Comparison of ENCODE assay signal across 8 mouse cellular contexts in the genomic region with DNA sequence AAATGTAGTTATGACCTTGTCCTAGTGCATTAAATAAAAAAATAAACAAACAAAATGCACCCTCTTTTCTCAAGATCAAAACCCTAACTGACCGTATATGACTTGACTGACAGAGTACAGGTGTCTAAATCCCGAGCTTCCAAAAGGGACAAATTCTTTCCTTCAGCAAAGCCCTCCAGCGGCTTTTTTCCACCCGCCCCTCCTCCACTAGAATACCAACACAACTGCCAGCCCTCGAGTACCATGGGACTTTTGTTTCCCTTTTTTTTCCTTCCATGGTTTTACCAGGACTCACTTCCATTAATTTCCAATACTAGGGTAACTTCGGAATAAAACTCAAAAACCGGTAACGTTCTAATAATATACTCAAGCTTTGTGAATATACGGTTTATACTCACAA. TPM values are rescaled to one million over a fixed set of nuclear protein-coding genes. Genes with fewer than 3 reads are reported as not detected.
DNase-seq lines count a peak whose midpoint lies in the region; ATAC-seq lines count a peak whose summit lies in the region.

No protein-coding gene starts in this region.

- no peaks in the 10 kb centered on the region for H3K9me3 ChIP-seq in embryonic facial prominence, embryonic 15.5 days (replicated peaks)
- no peaks in the 10 kb centered on the region for H3K9me3 ChIP-seq in intestine, embryonic 15.5 days

- H3K27ac ChIP-seq in embryonic facial prominence, embryonic 15.5 days (replicated peaks) = no peak overlapping the region
- H3K27ac ChIP-seq in intestine, embryonic 15.5 days = no peak overlapping the region
- H3K27ac ChIP-seq in macrophage = 0 out of 2 replicates have a peak overlapping the region, but pooled peaks have one; percentile 48

- ATAC-seq in embryonic facial prominence, embryonic 15.5 days (ENCODE audit: insufficient number of reproducible peaks, low FRiP score, low TSS enrichment, low read depth) = no peak
- ATAC-seq in intestine, embryonic 15.5 days = no peak
- no peak for ATAC-seq in erythroid progenitor cell, adult 5-6 weeks (replicated peaks; ENCODE audit: low FRiP score, poor library complexity, severe bottlenecking)

- H3K4me2 ChIP-seq in embryonic facial prominence, embryonic 15.5 days (replicated peaks) = peak overlapping the region; percentile 49
- H3K4me2 ChIP-seq in intestine, embryonic 15.5 days (replicated peaks) = peak overlapping the region; percentile 61

- peak overlapping the region; percentile 99; the same call in 1 of the 2 replicates for H3K9ac ChIP-seq in embryonic facial prominence, embryonic 15.5 days
- H3K9ac ChIP-seq in intestine, embryonic 15.5 days = peak overlapping the region; percentile 100

- no peaks in the 10 kb centered on the region for H3K27me3 ChIP-seq in embryonic facial prominence, embryonic 15.5 days
- no peaks in the 10 kb centered on the region for H3K27me3 ChIP-seq in intestine, embryonic 15.5 days (replicated peaks)

- peak; percentile 7 to 42 for DNase-seq in lung, adult 18-20 months
- DNase-seq in lung, postnatal 4 days = no peak
- no peak for DNase-seq in right cerebral cortex, postnatal 14 days
- no peak for DNase-seq in spleen, adult 12 weeks (ENCODE audit: low spot score)

- no peaks in the 10 kb centered on the region for H3K36me3 ChIP-seq in embryonic facial prominence, embryonic 15.5 days
- no peaks in the 10 kb centered on the region for H3K36me3 ChIP-seq in intestine, embryonic 15.5 days
- H3K36me3 ChIP-seq in macrophage (ENCODE audit: inconsistent target) = no peaks in the 10 kb centered on the region

- peak overlapping the region; percentile 89 for H3K4me3 ChIP-seq in embryonic facial prominence, embryonic 15.5 days (replicated peaks)
- H3K4me3 ChIP-seq in intestine, embryonic 15.5 days (replicated peaks) = peak overlapping the region; percentile 82
- peak overlapping the region; percentile 77 for H3K4me3 ChIP-seq in macrophage (ENCODE audit: inconsistent target)

- H3K79me2 ChIP-seq in macrophage (ENCODE audit: inconsistent target) = peaks cover 60% of the 10 kb centered on the region

- peaks cover 10% of the 10 kb centered on the region; the same call in 1 of the 2 replicates for H3K4me1 ChIP-seq in embryonic facial prominence, embryonic 15.5 days
- H3K4me1 ChIP-seq in intestine, embryonic 15.5 days (replicated peaks) = peaks cover 19% of the 10 kb centered on the region; the same call in 1 of the 2 replicates

- 0% methylated on average over 9 of the region's 9 CpGs for WGBS in embryonic facial prominence, embryonic 15.5 days
- under 1% methylated on average over 9 of the region's 9 CpGs for WGBS in intestine, embryonic 15.5 days
- 5% methylated on average over 9 of the region's 9 CpGs for WGBS in macrophage (ENCODE audit: missing documents)

RNA-seq across cellular contexts. Expression of a gene that starts 1.4 kb away (rescaled TPM):
- 99.6 and 104 TPM in 2 replicates for polyA plus RNA-seq in embryonic facial prominence, embryonic 15.5 days (2015; fragmentation: Nextera tagmentation; extraction: Ambion mirVana)
- 81.4 and 82.9 TPM in 2 replicates for polyA plus RNA-seq in intestine, embryonic 15.5 days (2015; fragmentation: Nextera tagmentation; extraction: Ambion mirVana)
- 100 to 1,000 TPM; 226 to 536 (median 306) TPM for total RNA-seq in macrophage (2018; cell fraction: chromatin; rRNA removed)
- 10 to 100 TPM; 27.4 to 80.5 (median 43.0) TPM for total RNA-seq in macrophage (2018; cell fraction: cytosol; rRNA removed)
- 100 to 1,000 TPM; 175 to 729 (median 290) TPM for total RNA-seq in macrophage (2018; cell fraction: nucleus; rRNA removed)
- polyA plus RNA-seq in macrophage (2018) = 54.9 to 74.0 TPM (median 70.4 TPM) in 3 replicates
- total RNA-seq in erythroid progenitor cell, adult 5-6 weeks (2015; ENCODE audit: low replicate concordance) = 176 and 196 TPM in 2 replicates
- 116 and 133 TPM in 2 replicates for total RNA-seq in erythroid progenitor cell, adult 5-6 weeks (2017; ENCODE audit: low replicate concordance)

RNA-seq across cellular contexts. Expression of a gene that starts 47.7 kb away (rescaled TPM):
- 46.1 and 48.8 TPM in 2 replicates for polyA plus RNA-seq in embryonic facial prominence, embryonic 15.5 days (2015; fragmentation: Nextera tagmentation; extraction: Ambion mirVana)
- 83.1 and 96.8 TPM in 2 replicates for polyA plus RNA-seq in intestine, embryonic 15.5 days (2015; fragmentation: Nextera tagmentation; extraction: Ambion mirVana)
- 10 to 100 TPM in 14 of 26 experiments, 1 to 10 TPM in 12; 4.0 to 47.6 (median 10.5) TPM for total RNA-seq in macrophage (2018; cell fraction: chromatin; rRNA removed)
- 1 to 10 TPM; 1.7 to 4.1 (median 2.9) TPM for total RNA-seq in macrophage (2018; cell fraction: cytosol; rRNA removed)
- 10 to 100 TPM in 2 of 26 experiments, 1 to 10 TPM in 24; 1.8 to 18.5 (median 3.6) TPM for total RNA-seq in macrophage (2018; cell fraction: nucleus; rRNA removed)
- 1.4 to 4.0 TPM (median 3.2 TPM) in 3 replicates for polyA plus RNA-seq in macrophage (2018)
- not detected in 2 replicates for total RNA-seq in erythroid progenitor cell, adult 5-6 weeks (2015; ENCODE audit: low replicate concordance)
- total RNA-seq in erythroid progenitor cell, adult 5-6 weeks (2017; ENCODE audit: low replicate concordance) = not detected in 2 replicates

RNA-seq across cellular contexts. Expression of a gene that starts 56.7 kb away (rescaled TPM):
- 9.2 and 10.3 TPM in 2 replicates for polyA plus RNA-seq in embryonic facial prominence, embryonic 15.5 days (2015; fragmentation: Nextera tagmentation; extraction: Ambion mirVana)
- polyA plus RNA-seq in intestine, embryonic 15.5 days (2015; fragmentation: Nextera tagmentation; extraction: Ambion mirVana) = 10.0 and 11.9 TPM in 2 replicates
- 1 to 10 TPM in 16 of 26 experiments, under 1 TPM in 9, not detected in 1; 0.50 to 3.6 (median 1.1) TPM for total RNA-seq in macrophage (2018; cell fraction: chromatin; rRNA removed)
- total RNA-seq in macrophage (2018; cell fraction: cytosol; rRNA removed) = 1 to 10 TPM; 1.9 to 7.7 (median 5.9) TPM
- total RNA-seq in macrophage (2018; cell fraction: nucleus; rRNA removed) = 10 to 100 TPM in 1 of 26 experiments, 1 to 10 TPM in 24, under 1 TPM in 1; 0.72 to 12.0 (median 4.1) TPM
- polyA plus RNA-seq in macrophage (2018) = 6.8 to 8.5 TPM (median 7.7 TPM) in 3 replicates
- 5.0 and 6.1 TPM in 2 replicates for total RNA-seq in erythroid progenitor cell, adult 5-6 weeks (2015; ENCODE audit: low replicate concordance)
- total RNA-seq in erythroid progenitor cell, adult 5-6 weeks (2017; ENCODE audit: low replicate concordance) = 1.4 and 2.4 TPM in 2 replicates

Comparison
In these comparisons a context has a peak if more than half of its experiments do, and no peak if none do; other contexts are left out.
1. DNase-seq: peak in lung, adult 18-20 months (2 of 2); none in lung, postnatal 4 days (0 of 2), right cerebral cortex, postnatal 14 days (single experiment) and spleen, adult 12 weeks (single experiment).
2. Peak in every context shown above with its lines, with median percentiles within 50 percentile points of each other: H3K4me3 ChIP-seq.